Mouse (Mus musculus): ENCODE data around the gene Gins2.

GRCm38 (mm10) chr8:120547562-120547961 lies 41.5 kb downstream of the Gins2 start:
- no peak for TF ChIP-seq CTCF (conservative IDR thresholded peaks at IDR 0.05; ENCODE audit: low read length)
- TF ChIP-seq NANOG (IDR thresholded peaks at IDR 0.05; ENCODE audit: borderline replicate concordance, low read length), result no peak
- TF ChIP-seq POU5F1 (IDR thresholded peaks at IDR 0.05; ENCODE audit: borderline replicate concordance, low read length), result no peak

Measured in E14TG2a.4 (cell line).